Mouse (Mus musculus) G1E (cell line): Measurements from ENCODE around the gene Gsdma. TPM values are rescaled to one million over a fixed set of nuclear protein-coding genes. Genes with fewer than 3 reads are reported as not detected.
A peak's percentile ranks its signal among the peaks of the same experiment; 100 is the strongest.

ENCODE experiments used
- ATAC-seq: 2 replicates; pipeline ENCODE4 v1.8.0; 2016; ENCODE audit warnings: mild to moderate bottlenecking; ENCODE audit not compliant: insufficient number of reproducible peaks, poor library complexity, low FRiP score, severe bottlenecking; ENCODE audit errors: extremely low read depth
- DNase-seq: peaks from one replicate; pipeline ENCODE4 v3.0.0; 2012; ENCODE audit warnings: low spot score
- H3K27me3 ChIP-seq: 2 replicates; pipeline ENCODE4 v1.6.1; 2012; ENCODE audit warnings: mild to moderate bottlenecking, low read length, inconsistent platforms; ENCODE audit not compliant: insufficient read depth
- H3K36me3 ChIP-seq: replicated peaks from 2 replicates; pipeline ENCODE3; 2012; ENCODE audit warnings: mild to moderate bottlenecking, inconsistent platforms
- H3K4me1 ChIP-seq: 2 replicates; pipeline ENCODE4 v1.6.1; 2012; ENCODE audit warnings: low read depth, low read length, inconsistent platforms, mixed read lengths; ENCODE audit not compliant: insufficient read depth
- H3K4me3 ChIP-seq: 2 replicates; pipeline ENCODE4 v1.5.1; 2012; ENCODE audit warnings: low read depth, mild to moderate bottlenecking, inconsistent platforms, low read length, moderate library complexity, mixed read lengths
- H3K9me3 ChIP-seq: replicated peaks from 2 replicates; pipeline ENCODE4 v1.6.1; 2012; ENCODE audit warnings: inconsistent platforms
- CTCF ChIP-seq: IDR thresholded peaks from 2 replicates; pipeline ENCODE4 v1.5.1; 2012; ENCODE audit warnings: low read depth, low read length, inconsistent platforms, mixed read lengths
- GATA1 ChIP-seq: IDR thresholded peaks from 2 replicates; pipeline ENCODE4 v1.6.1; 2012; ENCODE audit warnings: borderline replicate concordance, low read length, inconsistent platforms, mixed read lengths
- GATA2 ChIP-seq: IDR thresholded peaks from 2 replicates; pipeline ENCODE4 v1.6.1; 2012; ENCODE audit warnings: low read depth, low read length, inconsistent platforms, borderline replicate concordance
- POLR2AphosphoS5 ChIP-seq: IDR thresholded peaks from 2 replicates; pipeline ENCODE4 v1.6.1; 2012; ENCODE audit warnings: low read depth, low read length, inconsistent platforms; ENCODE audit not compliant: insufficient replicate concordance
- TAL1 ChIP-seq: conservative IDR thresholded peaks from 2 replicates; pipeline ENCODE4 v1.6.1; 2012; ENCODE audit warnings: low read depth, low read length, inconsistent platforms, mixed read lengths
- polyA plus RNA-seq: library from polyadenylated mRNA; stranded (reverse); fragments of >175 nt; gene quantifications from 2 replicates; pipeline ENCODE4 v1.2.3, GENCODE M21; 2012
- total RNA-seq, 2 experiments: library from RNA; stranded (forward) in 1 of 2; stranded (reverse) in 1 of 2; fragments of 200-1000 nt in 1 of 2; fragments of >200 nt in 1 of 2; fragmentation: Nextera tagmentation in 1 of 2; gene quantifications; 2 replicates each; pipeline ENCODE4 v1.2.3; 2014 to 2017

The Gsdma gene
- total and polyA plus RNA-seq, 3 experiments = 0.03 TPM; not detected in 2

GRCm38 (mm10) chr11:98696454-98697216 lies 32.5 kb downstream of the Gsdma start:
- no peak for TF ChIP-seq GATA1
- TF ChIP-seq GATA2 = no peak
- no peak for TF ChIP-seq TAL1
- no peak for TF ChIP-seq CTCF
- no peak for TF ChIP-seq POLR2AphosphoS5
- peaks cover 59% of the 10 kb centered on the region for H3K36me3 ChIP-seq
- H3K27me3 ChIP-seq = peaks cover 14% of the 10 kb centered on the region
- H3K4me1 ChIP-seq = peaks cover 20% of the 10 kb centered on the region
- no peak for ATAC-seq
- H3K4me3 ChIP-seq = no peak overlapping the region
- no peak for DNase-seq
- H3K9me3 ChIP-seq = no peaks in the 10 kb centered on the region

- DNase-seq (no peak), ATAC-seq (no peak)
- H3K4me1 ChIP-seq = peaks cover 16% of the 10 kb centered on the region
- no peak overlapping the region for H3K4me3 ChIP-seq
- peaks cover 53% of the 10 kb centered on the region for H3K36me3 ChIP-seq
- H3K27me3 ChIP-seq = peaks cover 20% of the 10 kb centered on the region
- TF ChIP-seq POLR2AphosphoS5 (no peak), GATA1 (no peak)
- no peaks in the 10 kb centered on the region for H3K9me3 ChIP-seq
Measured at GRCm38 (mm10) chr11:98697225-98697624, 33.1 kb downstream of the Gsdma start.

GRCm38 (mm10) chr11:98698849-98699640 lies 34.9 kb downstream of the Gsdma start:
- no peak for DNase-seq
- ATAC-seq = no peak
- no peak for TF ChIP-seq CTCF
- no peak for TF ChIP-seq POLR2AphosphoS5
- no peak for TF ChIP-seq TAL1
- TF ChIP-seq GATA1 = no peak
- no peak for TF ChIP-seq GATA2
- no peak overlapping the region for H3K4me3 ChIP-seq
- H3K27me3 ChIP-seq = peaks cover 25% of the 10 kb centered on the region
- no peaks in the 10 kb centered on the region for H3K9me3 ChIP-seq
- H3K36me3 ChIP-seq = peaks cover 42% of the 10 kb centered on the region
- H3K4me1 ChIP-seq = peaks cover 16% of the 10 kb centered on the region

GRCm38 (mm10) chr11:98699911-98700310 lies 35.8 kb downstream of the Gsdma start:
- H3K4me1 ChIP-seq = peaks cover 18% of the 10 kb centered on the region
- ATAC-seq = no peak
- TF ChIP-seq CTCF = peak; percentile 67
- TF ChIP-seq GATA2 = no peak
- H3K27me3 ChIP-seq = peaks cover 25% of the 10 kb centered on the region
- peaks cover 42% of the 10 kb centered on the region for H3K36me3 ChIP-seq
- DNase-seq = peak; percentile 76
- H3K4me3 ChIP-seq = no peak overlapping the region
- no peaks in the 10 kb centered on the region for H3K9me3 ChIP-seq

GRCm38 (mm10) chr11:98701213-98701670 lies 37.1 kb downstream of the Gsdma start, which contains the start of gene Csf3:
TSS of gene Csf3 (plus strand) at chr11:98701263.
- H3K27me3 ChIP-seq = peaks cover 25% of the 10 kb centered on the region
- no peak for TF ChIP-seq TAL1
- no peak for TF ChIP-seq GATA2
- TF ChIP-seq POLR2AphosphoS5 = no peak
- no peak for TF ChIP-seq GATA1
- no peak for TF ChIP-seq CTCF
- H3K4me3 ChIP-seq = no peak within 1 kb of the TSS
- H3K4me1 ChIP-seq = peaks cover 18% of the 10 kb centered on the region
- DNase-seq (no peak), ATAC-seq (no peak)
- no peaks in the 10 kb centered on the region for H3K9me3 ChIP-seq
- peaks cover 42% of the 10 kb centered on the region for H3K36me3 ChIP-seq

- peaks cover 42% of the 10 kb centered on the region for H3K36me3 ChIP-seq
- ATAC-seq (no peak), DNase-seq (no peak)
- H3K4me1 ChIP-seq = peaks cover 15% of the 10 kb centered on the region
- H3K27me3 ChIP-seq = peaks cover 25% of the 10 kb centered on the region
- H3K9me3 ChIP-seq = no peaks in the 10 kb centered on the region
- no peak overlapping the region for H3K4me3 ChIP-seq
- TF ChIP-seq TAL1 (no peak), POLR2AphosphoS5 (no peak), CTCF (no peak), GATA2 (no peak), GATA1 (no peak)
Measured at GRCm38 (mm10) chr11:98702323-98702722, 38.2 kb downstream of the Gsdma start.
